Mouse (Mus musculus): ENCODE measurements at regions not wholly inside any gene's neighbourhood (a gene's known extent, or its start where the extent isn't known, plus 50 kb on each side); places are given as distances from the start of the nearest gene placed in this dataset.

GRCm38 (mm10) chr4:22047730-22048455, 116.8 kb downstream of the Faxc start:
- ATAC-seq (ENCODE audit: low FRiP score), result no peak
- 67% methylated on average over 8 of the region's 8 CpGs for WGBS
- H3K36me3 ChIP-seq (replicated peaks), result no peaks in the 10 kb centered on the region
- H3K4me2 ChIP-seq, result no peak overlapping the region
- H3K27me3 ChIP-seq, result no peaks in the 10 kb centered on the region
- H3K4me1 ChIP-seq, result no peaks in the 10 kb centered on the region
- H3K27ac ChIP-seq, result no peak overlapping the region
- H3K4me3 ChIP-seq (replicated peaks), result no peak overlapping the region
- H3K9ac ChIP-seq, result no peak overlapping the region
- no peaks in the 10 kb centered on the region for H3K9me3 ChIP-seq

DNA sequence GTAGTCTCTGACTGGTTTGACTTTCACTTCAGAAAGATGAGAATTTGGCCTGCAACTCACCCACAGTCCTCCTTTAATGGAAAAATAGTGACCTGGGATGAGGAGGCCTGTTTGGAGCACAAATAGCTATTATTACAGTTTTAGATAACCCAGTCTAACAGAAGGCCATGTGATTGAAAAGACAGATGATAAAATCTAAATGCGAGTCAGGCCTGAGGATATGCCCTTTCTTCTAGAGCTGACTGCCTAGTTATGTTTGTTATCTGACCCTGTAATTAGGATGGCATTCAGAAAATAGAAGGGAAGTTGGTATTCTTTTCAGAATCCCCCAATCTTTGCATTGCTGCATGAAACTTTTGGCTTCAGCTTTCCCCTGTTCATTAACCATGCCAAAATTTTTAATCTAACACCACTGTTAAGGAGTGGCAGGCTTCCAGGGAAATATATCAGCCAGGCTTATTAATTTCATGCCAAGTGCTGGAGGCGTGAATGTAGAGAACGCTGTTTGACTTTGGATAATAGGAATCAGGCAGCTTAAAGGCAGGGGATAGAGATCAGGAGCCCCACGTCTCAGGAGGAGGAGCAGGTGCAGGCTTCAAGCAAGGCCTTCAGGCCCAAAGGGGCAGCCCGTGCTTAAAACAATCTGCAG, 135.8 kb downstream of the Faxc start:
- no peak overlapping the region for H3K4me2 ChIP-seq
- peaks cover 23% of the 10 kb centered on the region for H3K4me1 ChIP-seq
- ATAC-seq (ENCODE audit: low FRiP score), result peak; percentile 60; the same call in 1 of the 2 replicates
- H3K27ac ChIP-seq, result no peak overlapping the region
- 0 out of 2 replicates have a peak, but pooled peaks cover 4% of the 10 kb centered on the region for H3K9me3 ChIP-seq
- 14% methylated on average over 5 of the region's 5 CpGs for WGBS
- no peaks in the 10 kb centered on the region for H3K36me3 ChIP-seq (replicated peaks)
- 0 out of 2 replicates have a peak, but pooled peaks cover under 1% of the 10 kb centered on the region for H3K27me3 ChIP-seq
- no peak overlapping the region for H3K9ac ChIP-seq
- no peak overlapping the region for H3K4me3 ChIP-seq (replicated peaks)

DNA sequence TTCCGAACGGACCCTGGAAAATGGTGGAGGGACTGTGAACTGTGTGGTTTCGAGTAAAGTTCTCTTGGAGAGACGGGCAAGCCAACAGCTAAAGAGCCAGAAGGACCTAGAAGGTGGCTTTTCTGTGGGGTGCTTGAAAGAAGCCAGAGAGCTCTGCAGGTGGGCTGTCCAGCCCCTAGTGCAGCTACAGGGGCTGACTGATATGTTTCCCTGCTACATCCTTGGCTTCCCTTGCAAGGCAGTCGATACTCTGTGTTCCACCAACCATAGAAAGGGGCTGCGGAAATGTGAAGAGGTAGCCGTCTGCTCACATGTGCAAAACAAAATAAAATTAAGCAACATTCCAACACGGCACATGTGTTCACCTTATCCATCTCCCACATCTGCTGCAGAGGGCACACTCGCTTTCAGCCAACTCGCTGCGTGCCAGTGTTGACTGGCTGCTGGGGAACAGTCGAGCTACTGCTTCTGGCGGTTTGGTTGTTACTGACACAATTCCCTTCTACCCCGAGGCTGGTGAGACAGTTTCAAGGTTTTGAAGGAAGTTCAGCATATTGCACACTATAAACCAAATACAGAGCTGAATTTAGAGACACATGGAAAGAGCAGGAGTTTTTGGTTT, 136.7 kb downstream of the Faxc start:
- WGBS, result 59% methylated on average over 14 of the region's 14 CpGs
- ATAC-seq (ENCODE audit: low FRiP score), result 0 out of 2 replicates have a peak, but pooled peaks have one; percentile 44
- H3K27ac ChIP-seq, result 0 out of 2 replicates have a peak overlapping the region, but pooled peaks have one; percentile 26
- H3K9me3 ChIP-seq, result 0 out of 2 replicates have a peak, but pooled peaks cover 4% of the 10 kb centered on the region
- H3K9ac ChIP-seq, result no peak overlapping the region
- no peaks in the 10 kb centered on the region for H3K36me3 ChIP-seq (replicated peaks)
- H3K4me1 ChIP-seq, result peaks cover 23% of the 10 kb centered on the region
- H3K4me3 ChIP-seq (replicated peaks), result no peak overlapping the region
- H3K27me3 ChIP-seq, result 0 out of 2 replicates have a peak, but pooled peaks cover 6% of the 10 kb centered on the region
- no peak overlapping the region for H3K4me2 ChIP-seq

GRCm38 (mm10) chr4:22088209-22088787, 157.2 kb downstream of the Faxc start:
- H3K4me2 ChIP-seq, result no peak overlapping the region
- no peaks in the 10 kb centered on the region for H3K9me3 ChIP-seq
- no peak overlapping the region for H3K27ac ChIP-seq
- H3K4me3 ChIP-seq (replicated peaks), result no peak overlapping the region
- H3K9ac ChIP-seq, result no peak overlapping the region
- 0 out of 2 replicates have a peak, but pooled peaks have one; percentile 17 for ATAC-seq (ENCODE audit: low FRiP score)
- no peaks in the 10 kb centered on the region for H3K27me3 ChIP-seq
- WGBS, result 47% methylated on average over 3 of the region's 3 CpGs
- H3K4me1 ChIP-seq, result 0 out of 2 replicates have a peak, but pooled peaks cover 5% of the 10 kb centered on the region
- H3K36me3 ChIP-seq (replicated peaks), result no peaks in the 10 kb centered on the region

GRCm38 (mm10) chr4:22089637-22090041, 158.5 kb downstream of the Faxc start:
- Histone ChIP-seq H3K4me2 (no peak overlapping the region), H3K4me3 (replicated peaks) (no peak overlapping the region), H3K4me1 (peaks cover 7% of the 10 kb centered on the region), H3K27me3 (no peaks in the 10 kb centered on the region), H3K27ac (no peak overlapping the region), H3K9me3 (no peaks in the 10 kb centered on the region), H3K36me3 (replicated peaks) (no peaks in the 10 kb centered on the region), H3K9ac (no peak overlapping the region)
- WGBS, result 86% methylated on average over 1 of the region's 1 CpGs
- no peak for ATAC-seq (ENCODE audit: low FRiP score)

DNA sequence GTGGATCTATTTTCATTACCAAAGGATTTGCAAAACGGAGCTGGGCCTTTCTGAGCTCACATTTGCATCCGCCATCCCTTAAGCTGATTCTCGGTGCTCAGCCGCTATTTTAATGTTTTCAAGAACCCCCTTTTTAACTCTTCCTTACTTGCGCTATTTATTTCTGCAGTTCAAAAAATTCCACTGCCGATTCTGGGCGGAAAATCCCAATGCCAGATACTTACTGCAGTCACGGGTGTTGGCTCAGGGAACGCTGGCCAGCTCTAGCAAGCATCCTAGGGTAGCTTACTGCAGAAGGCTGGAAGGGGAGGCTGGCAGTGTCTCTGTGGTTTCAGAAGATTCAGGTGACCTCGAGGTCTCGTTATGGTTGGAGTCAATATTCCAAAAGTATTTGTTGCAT, 159.4 kb downstream of the Faxc start:
- 80% methylated on average over 11 of the region's 11 CpGs for WGBS
- H3K27ac ChIP-seq, result no peak overlapping the region
- H3K4me2 ChIP-seq, result no peak overlapping the region
- no peak overlapping the region for H3K4me3 ChIP-seq (replicated peaks)
- H3K36me3 ChIP-seq (replicated peaks), result no peaks in the 10 kb centered on the region
- no peak overlapping the region for H3K9ac ChIP-seq
- no peak for ATAC-seq (ENCODE audit: low FRiP score)
- peaks cover 16% of the 10 kb centered on the region for H3K4me1 ChIP-seq
- no peaks in the 10 kb centered on the region for H3K27me3 ChIP-seq
- H3K9me3 ChIP-seq, result no peaks in the 10 kb centered on the region

DNA sequence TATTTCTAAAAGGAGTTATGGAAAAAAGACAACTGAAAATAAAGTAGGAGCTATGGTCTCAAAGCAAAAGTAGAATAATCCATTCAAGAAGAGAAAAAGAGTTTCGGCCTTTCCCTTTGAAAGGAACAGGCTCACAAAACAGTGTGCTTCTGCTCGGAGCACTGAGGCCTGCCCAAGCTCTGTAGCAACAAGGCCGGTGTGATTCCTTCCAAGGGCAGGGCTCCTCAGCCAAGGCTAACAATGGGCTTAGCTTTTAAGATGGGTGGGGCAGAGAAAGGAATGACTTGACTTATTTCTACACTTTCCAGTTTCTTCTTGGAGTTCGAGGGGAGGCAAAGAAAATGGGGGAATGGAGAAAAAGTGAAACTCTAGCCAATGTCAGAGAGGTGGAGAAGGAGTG, 161.4 kb downstream of the Faxc start:
- no peak for ATAC-seq (ENCODE audit: low FRiP score)
- no peaks in the 10 kb centered on the region for H3K36me3 ChIP-seq (replicated peaks)
- H3K4me2 ChIP-seq, result no peak overlapping the region
- H3K4me3 ChIP-seq (replicated peaks), result no peak overlapping the region
- no peak overlapping the region for H3K27ac ChIP-seq
- no peaks in the 10 kb centered on the region for H3K9me3 ChIP-seq
- 86% methylated on average over 4 of the region's 4 CpGs for whole genome bisulfite sequencing
- H3K27me3 ChIP-seq, result no peaks in the 10 kb centered on the region
- no peak overlapping the region for H3K9ac ChIP-seq
- peaks cover 20% of the 10 kb centered on the region for H3K4me1 ChIP-seq

DNA sequence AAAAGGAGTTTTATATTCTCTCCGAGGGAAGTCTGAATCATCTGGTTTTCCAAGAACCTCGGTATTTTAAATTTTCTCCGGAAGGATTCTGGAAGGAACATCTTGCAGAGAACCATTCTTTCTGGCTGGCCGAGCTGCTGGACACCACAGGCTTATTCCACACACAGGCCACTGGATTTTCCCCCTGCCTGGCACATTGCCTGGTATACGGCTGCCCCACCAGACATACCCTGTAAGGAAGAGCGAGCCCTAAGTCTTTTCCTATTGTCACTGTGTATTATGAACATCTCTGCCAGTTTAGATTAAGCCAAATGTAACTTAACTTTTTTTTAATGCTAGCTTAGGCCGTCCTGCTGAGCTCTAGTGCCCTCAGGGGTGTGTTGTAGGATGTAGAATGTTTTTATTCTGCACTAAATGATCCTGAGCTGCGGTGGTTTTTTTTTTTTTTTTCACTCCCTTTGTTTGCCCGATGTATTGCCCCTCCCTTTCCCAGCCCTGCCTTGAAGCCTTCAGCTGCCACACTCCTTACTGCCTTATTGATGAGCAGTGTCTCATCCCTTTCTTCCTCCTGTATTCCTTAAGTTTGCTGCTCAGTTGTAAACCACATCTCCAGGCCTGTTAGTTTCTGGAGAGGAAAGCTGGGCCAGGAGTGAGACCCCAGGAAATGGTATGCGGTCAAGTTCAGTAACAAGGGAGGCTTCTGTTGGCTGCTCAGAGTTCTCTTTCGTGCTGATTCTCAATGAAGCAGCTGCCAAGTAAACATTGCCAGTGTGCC, 164.3 kb downstream of the Faxc start:
- WGBS, result 32% methylated on average over 11 of the region's 11 CpGs
- peak overlapping the region; percentile 31 for H3K4me2 ChIP-seq

DNA sequence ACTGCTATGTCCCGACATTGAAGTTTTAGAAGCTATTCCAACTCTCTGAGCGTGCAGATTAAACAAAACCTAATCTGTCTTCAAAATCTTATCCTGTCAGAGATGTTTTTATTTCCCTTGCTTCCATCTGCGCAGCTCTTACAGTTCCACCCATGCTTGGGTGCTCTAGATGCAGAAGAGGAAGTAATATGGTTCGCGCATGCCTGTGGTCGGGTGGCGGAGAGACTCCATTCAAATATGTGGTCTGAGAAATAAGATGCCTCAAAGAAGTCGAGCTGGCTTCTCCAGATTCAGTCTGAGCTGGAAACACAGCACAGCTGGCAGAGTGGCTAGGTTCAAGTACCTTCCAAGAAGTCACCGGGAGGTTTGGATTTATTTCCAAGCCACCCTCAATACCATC, 167.5 kb downstream of the Faxc start:
- Histone ChIP-seq H3K27me3 (no peaks in the 10 kb centered on the region), H3K27ac (no peak overlapping the region), H3K36me3 (replicated peaks) (no peaks in the 10 kb centered on the region), H3K9me3 (no peaks in the 10 kb centered on the region), H3K9ac (no peak overlapping the region), H3K4me2 (no peak overlapping the region), H3K4me3 (replicated peaks) (no peak overlapping the region), H3K4me1 (peaks cover 25% of the 10 kb centered on the region)
- ATAC-seq (ENCODE audit: low FRiP score), result no peak
- 94% methylated on average over 9 of the region's 9 CpGs for WGBS

More for the DNA sequence above, 164.3 kb downstream of the Faxc start:
- Histone ChIP-seq H3K27me3 (no peaks in the 10 kb centered on the region), H3K4me3 (replicated peaks) (no peak overlapping the region), H3K4me1 (peaks cover 20% of the 10 kb centered on the region), H3K9me3 (no peaks in the 10 kb centered on the region), H3K27ac (no peak overlapping the region), H3K9ac (0 out of 2 replicates have a peak overlapping the region, but pooled peaks have one; percentile 7), H3K36me3 (replicated peaks) (no peaks in the 10 kb centered on the region)
- ATAC-seq (ENCODE audit: low FRiP score), result peak; percentile 72

GRCm38 (mm10) chr4:22102478-22102877, 171.3 kb downstream of the Faxc start:
- H3K4me1 ChIP-seq, result peaks cover 5% of the 10 kb centered on the region
- 63% methylated on average over 5 of the region's 5 CpGs for WGBS
- H3K9ac ChIP-seq, result no peak overlapping the region
- no peaks in the 10 kb centered on the region for H3K27me3 ChIP-seq
- H3K36me3 ChIP-seq (replicated peaks), result no peaks in the 10 kb centered on the region
- no peak overlapping the region for H3K4me2 ChIP-seq
- no peak overlapping the region for H3K4me3 ChIP-seq (replicated peaks)
- ATAC-seq (ENCODE audit: low FRiP score), result peak; percentile 57; the same call in 1 of the 2 replicates
- H3K9me3 ChIP-seq, result no peaks in the 10 kb centered on the region
- no peak overlapping the region for H3K27ac ChIP-seq

- ATAC-seq (ENCODE audit: low FRiP score), result peak; percentile 74; the same call in 1 of the 2 replicates
- H3K27me3 ChIP-seq, result no peaks in the 10 kb centered on the region
- peaks cover 5% of the 10 kb centered on the region for H3K4me1 ChIP-seq
- no peak overlapping the region for H3K4me3 ChIP-seq (replicated peaks)
- WGBS, result 68% methylated on average over 8 of the region's 8 CpGs
- no peaks in the 10 kb centered on the region for H3K36me3 ChIP-seq (replicated peaks)
- H3K27ac ChIP-seq, result no peak overlapping the region
- no peaks in the 10 kb centered on the region for H3K9me3 ChIP-seq
- H3K9ac ChIP-seq, result no peak overlapping the region
- H3K4me2 ChIP-seq, result no peak overlapping the region
Measured at GRCm38 (mm10) chr4:22103001-22103587, 172.0 kb downstream of the Faxc start.

Measured in forebrain, embryonic 12.5 days (tissue).